Mouse (Mus musculus): Measurements from ENCODE around the gene Ms4a4b. TPM values are rescaled to one million over a fixed set of nuclear protein-coding genes. Genes with fewer than 3 reads are reported as not detected.
"Not testable (repeated sequence)": the region's sequence is repeated elsewhere in the genome, so short reads cannot be mapped to it uniquely, and the experiment has no call there.

Gene Ms4a4b
- total and polyA plus RNA-seq, 3 experiments: not detected

GRCm38 (mm10) chr19:11466471-11466870 is 23.1 kb downstream of the Ms4a4b start:
- DNase-seq (ENCODE audit: extremely low read depth): no peak
- Histone ChIP-seq H3K27me3 (replicated peaks) (no peaks in the 10 kb centered on the region), H3K79me2 (replicated peaks; ENCODE audit: control insufficient read depth, extremely low read depth, insufficient read depth, poor library complexity, severe bottlenecking) (no peaks in the 10 kb centered on the region), H3K27ac (ENCODE audit: insufficient read depth, low read depth) (no peak overlapping the region), H3K36me3 (replicated peaks in 1 of 2; ENCODE audit: control insufficient read depth in 1 of 2, insufficient read depth in 1 of 2, low read length in 1 of 2) (no peaks in the 10 kb centered on the region), H3K4me3 (replicated peaks in 1 of 3; ENCODE audit: low read depth in 2 of 3, low read length in 2 of 3, poor library complexity in 1 of 3) (no peak overlapping the region), H3K9me3 (replicated peaks; ENCODE audit: low read length) (no peaks in the 10 kb centered on the region), H3K4me1 (ENCODE audit: control insufficient read depth in 1 of 2, insufficient read depth in 2 of 2) (peaks cover 12 to 52% of the 10 kb centered on the region in 2 experiments; a peak in 3 of 4 replicates), H3K9ac (ENCODE audit: insufficient read depth, low read depth) (no peak overlapping the region), H3K4me2 (ENCODE audit: insufficient read depth, low read depth, poor library complexity, severe bottlenecking) (peak overlapping the region; percentile 67; the same call in 1 of the 2 replicates)
- TF ChIP-seq ZC3H11A (IDR thresholded peaks at IDR 0.05; ENCODE audit: low read depth, low read length) (no peak), USF1 (IDR thresholded peaks at IDR 0.05; ENCODE audit: low read depth, low read length) (no peak), ZKSCAN1 (IDR thresholded peaks at IDR 0.05; ENCODE audit: borderline replicate concordance, low read depth, low read length) (no peak), MEF2A (IDR thresholded peaks at IDR 0.05; ENCODE audit: borderline replicate concordance, low read depth, low read length) (no peak), TBP (conservative IDR thresholded peaks at IDR 0.05; ENCODE audit: low read depth, low read length) (no peak), ELF1 (IDR thresholded peaks at IDR 0.05; ENCODE audit: low read depth, low read length) (no peak), MYC (IDR thresholded peaks at IDR 0.05; ENCODE audit: low read depth, low read length) (no peak), SMC3 (IDR thresholded peaks at IDR 0.05; ENCODE audit: low read depth, low read length) (no peak), RCOR1 (conservative IDR thresholded peaks at IDR 0.05; ENCODE audit: low read depth, low read length) (no peak), JUN (IDR thresholded peaks at IDR 0.05; ENCODE audit: insufficient read depth, low read depth, low read length) (no peak), CHD1 (IDR thresholded peaks at IDR 0.05; ENCODE audit: low read depth, low read length) (no peak), MAX (IDR thresholded peaks at IDR 0.05; ENCODE audit: low read length) (no peak), POLR2A (IDR thresholded peaks at IDR 0.05; ENCODE audit: low read depth, low read length) (no peak), PAX5 (IDR thresholded peaks at IDR 0.05; ENCODE audit: low read length) (no peak), UBTF (IDR thresholded peaks at IDR 0.05; ENCODE audit: low read depth, low read length) (no peak), MAFK (IDR thresholded peaks at IDR 0.05; ENCODE audit: insufficient replicate concordance, low read length) (no peak)
- in situ Hi-C loops (cut with MboI; ENCODE audit: low pct_ligation_motif_present, low pct_unique_long_range_greater_than_20kb, low sequenced_read_pairs): loop anchor here (10.0 kb wide), 1 partner anchor 62 kb away; the partner anchor contains the start of gene Ms4a4c
- dilution Hi-C loops (cut with MboI; ENCODE audit: extremely low pct_ligation_motif_present, extremely low pct_unique_long_range_greater_than_20kb, low sequenced_read_pairs): no loop called here

GRCm38 (mm10) chr19:11468361-11468760 is 25.0 kb downstream of the Ms4a4b start:
- H3K27me3 ChIP-seq (replicated peaks); dilution Hi-C loops (cut with MboI; ENCODE audit: extremely low pct_ligation_motif_present, extremely low pct_unique_long_range_greater_than_20kb, low sequenced_read_pairs): not testable (repeated sequence)

GRCm38 (mm10) chr19:11469215-11469614 is 25.9 kb downstream of the Ms4a4b start, which contains the start of gene Ms4a6c:
Ms4a6c (plus strand) TSS chr19:11469366.
- dilution Hi-C loops (cut with MboI; ENCODE audit: extremely low pct_ligation_motif_present, extremely low pct_unique_long_range_greater_than_20kb, low sequenced_read_pairs); H3K27ac ChIP-seq (ENCODE audit: insufficient read depth, low read depth); DNase-seq (ENCODE audit: extremely low read depth); H3K36me3 ChIP-seq (replicated peaks in 1 of 2; ENCODE audit: control insufficient read depth in 1 of 2, insufficient read depth in 1 of 2, low read length in 1 of 2); H3K27me3 ChIP-seq (replicated peaks); H3K9me3 ChIP-seq (replicated peaks; ENCODE audit: low read length); H3K9ac ChIP-seq (ENCODE audit: insufficient read depth, low read depth); H3K79me2 ChIP-seq (replicated peaks; ENCODE audit: control insufficient read depth, extremely low read depth, insufficient read depth, poor library complexity, severe bottlenecking): not testable (repeated sequence)
- Histone ChIP-seq H3K4me2 (ENCODE audit: insufficient read depth, low read depth, poor library complexity, severe bottlenecking) (peak within 1 kb of the TSS; percentile 7; the same call in 1 of the 2 replicates), H3K4me3 (replicated peaks in 1 of 3; ENCODE audit: low read depth in 2 of 3, low read length in 2 of 3, poor library complexity in 1 of 3) (peak within 1 kb of the TSS in 2 of 3 experiments; percentile 10 to 37), H3K4me1 (ENCODE audit: control insufficient read depth in 1 of 2, insufficient read depth in 2 of 2) (peaks cover 8 to 61% of the 10 kb centered on the region in 2 experiments; a peak in 3 of 4 replicates)
- in situ Hi-C loops (cut with MboI; ENCODE audit: low pct_ligation_motif_present, low pct_unique_long_range_greater_than_20kb, low sequenced_read_pairs): loop anchor here (10.0 kb wide), 1 partner anchor 64 kb away; the partner anchor contains the start of gene Ms4a4c

More at GRCm38 (mm10) chr19:11468361-11468760, 25.0 kb downstream of the Ms4a4b start:
- H3K9ac ChIP-seq (ENCODE audit: insufficient read depth, low read depth); H3K4me2 ChIP-seq (ENCODE audit: insufficient read depth, low read depth, poor library complexity, severe bottlenecking); H3K79me2 ChIP-seq (replicated peaks; ENCODE audit: control insufficient read depth, extremely low read depth, insufficient read depth, poor library complexity, severe bottlenecking); H3K27ac ChIP-seq (ENCODE audit: insufficient read depth, low read depth); DNase-seq (ENCODE audit: extremely low read depth); H3K36me3 ChIP-seq (replicated peaks in 1 of 2; ENCODE audit: control insufficient read depth in 1 of 2, insufficient read depth in 1 of 2, low read length in 1 of 2); H3K9me3 ChIP-seq (replicated peaks; ENCODE audit: low read length); H3K4me3 ChIP-seq (replicated peaks in 1 of 3; ENCODE audit: low read depth in 2 of 3, low read length in 2 of 3, poor library complexity in 1 of 3): not testable (repeated sequence)
- in situ Hi-C loops (cut with MboI; ENCODE audit: low pct_ligation_motif_present, low pct_unique_long_range_greater_than_20kb, low sequenced_read_pairs): loop anchor here (10.0 kb wide), 1 partner anchor 64 kb away; the partner anchor contains the start of gene Ms4a4c
- peaks cover 8 to 61% of the 10 kb centered on the region in 2 experiments; a peak in 3 of 4 replicates for H3K4me1 ChIP-seq (ENCODE audit: control insufficient read depth in 1 of 2, insufficient read depth in 2 of 2)
